Mouse (Mus musculus): ENCODE results near the gene Lhfpl5.

GRCm38 (mm10) chr17:28549111-28549510, 26.3 kb upstream of the Lhfpl5 start, which contains the start of gene Clpsl2:
- TF ChIP-seq GATA1 (IDR thresholded peaks at IDR 0.05; ENCODE audit: borderline replicate concordance, low read length), result no peak
- no peak for TF ChIP-seq FLI1 (IDR thresholded peaks at IDR 0.05; ENCODE audit: low read length)

All from megakaryocyte, embryonic 14.5 days (primary cell).